Comparison of ENCODE assay signal across 26 mouse cellular contexts in genomic region chr11:105950519-105950918, GRCm38 (mm10). TPM values are rescaled to one million over a fixed set of nuclear protein-coding genes. Genes with fewer than 3 reads are reported as not detected.
DNase-seq lines count a peak whose midpoint lies in the region; ATAC-seq and TF ChIP-seq lines count a peak whose summit lies in the region.
"Had no signal": no experiment of that assay in that cellular context is flagged by ENCODE, and none has a peak within 500 bp of the region (broad histone marks: within the 10 kb centered on the region; RNA-seq: fewer than 3 reads in every experiment).

No protein-coding gene starts in this region.

- H3K4me1 ChIP-seq in kidney, postnatal 0 days (replicated peaks; ENCODE audit: insufficient read depth, low read length) = 0 out of 2 replicates have a peak, but pooled peaks cover 3% of the 10 kb centered on the region
- H3K4me1 ChIP-seq in ES-E14 (ENCODE audit: control insufficient read depth in 2 of 2, insufficient read depth in 2 of 2, low read length in 2 of 2, poor library complexity in 1 of 2) = peaks cover 7 to 35% of the 10 kb centered on the region in 2 experiments; a peak in 3 of 4 replicates
- peaks cover 2% of the 10 kb centered on the region; the same call in 1 of the 2 replicates for H3K4me1 ChIP-seq in stomach, postnatal 0 days (replicated peaks; ENCODE audit: control insufficient read depth, insufficient read depth)
- no peaks in the 10 kb centered on the region for H3K4me1 ChIP-seq in hindbrain, embryonic 11.5 days (replicated peaks; ENCODE audit: control insufficient read depth, insufficient read depth, low read length)
- H3K4me1 ChIP-seq: forebrain, embryonic 12.5 days had no signal

- no peak overlapping the region for H3K4me3 ChIP-seq in kidney, postnatal 0 days (replicated peaks; ENCODE audit: low read depth, low read length)
- no peak overlapping the region for H3K4me3 ChIP-seq in ES-E14 (ENCODE audit: insufficient read depth in 1 of 2, low read depth in 1 of 2, low read length in 2 of 2, poor library complexity in 1 of 2, severe bottlenecking in 1 of 2)
- H3K4me3 ChIP-seq in stomach, postnatal 0 days (ENCODE audit: low read depth, low read length) = no peak overlapping the region
- H3K4me3 ChIP-seq in hindbrain, embryonic 11.5 days (ENCODE audit: low read depth, low read length) = no peak overlapping the region
- H3K4me3 ChIP-seq: forebrain, embryonic 12.5 days; hindbrain, embryonic 10.5 days; layer of hippocampus, adult 2 months; limb, embryonic 15.5 days; liver, embryonic 15.5 days; megakaryocyte, embryonic 14.5 days had no signal

- H3K9me3 ChIP-seq in kidney, postnatal 0 days (replicated peaks; ENCODE audit: low read length) = no peaks in the 10 kb centered on the region
- H3K9me3 ChIP-seq in ES-E14 (ENCODE audit: control insufficient read depth, insufficient read depth, low read depth, low read length) = no peaks in the 10 kb centered on the region
- no peaks in the 10 kb centered on the region for H3K9me3 ChIP-seq in stomach, postnatal 0 days (ENCODE audit: control insufficient read depth, low read length)
- H3K9me3 ChIP-seq in hindbrain, embryonic 11.5 days (ENCODE audit: control insufficient read depth, low read length) = no peaks in the 10 kb centered on the region
- H3K9me3 ChIP-seq: forebrain, embryonic 12.5 days; hindbrain, embryonic 10.5 days; limb, embryonic 15.5 days; liver, embryonic 15.5 days; megakaryocyte, embryonic 14.5 days had no signal

- intact Hi-C loops in left cerebral cortex, postnatal 36 days (cut with DNase I) = no loop called here

- ATAC-seq in kidney, postnatal 0 days (replicated peaks; ENCODE audit: low FRiP score, low read depth) = no peak
- ATAC-seq in stomach, postnatal 0 days (ENCODE audit: low FRiP score, low TSS enrichment) = 0 out of 2 replicates have a peak, but pooled peaks have one; percentile 63
- ATAC-seq in hindbrain, embryonic 11.5 days (ENCODE audit: low FRiP score) = no peak

- no peak overlapping the region for H3K9ac ChIP-seq in kidney, postnatal 0 days (ENCODE audit: low read depth, low read length)
- peak overlapping the region; percentile 6; the same call in 1 of the 2 replicates for H3K9ac ChIP-seq in ES-E14 (ENCODE audit: insufficient read depth, low read depth, low read length, poor library complexity, severe bottlenecking)
- no peak overlapping the region for H3K9ac ChIP-seq in stomach, postnatal 0 days (ENCODE audit: low read length)
- H3K9ac ChIP-seq in hindbrain, embryonic 11.5 days (ENCODE audit: low read depth, low read length) = no peak overlapping the region
- H3K9ac ChIP-seq: forebrain, embryonic 12.5 days; limb, embryonic 15.5 days; liver, embryonic 15.5 days had no signal

- in situ Hi-C loops in ES-E14 (cut with MboI; ENCODE audit: low sequenced_read_pairs in 2 of 2, unreplicated experiment in 2 of 2) = no loop called here

- H3K27me3 ChIP-seq in kidney, postnatal 0 days (ENCODE audit: insufficient read depth, low read length) = no peaks in the 10 kb centered on the region
- H3K27me3 ChIP-seq in stomach, postnatal 0 days (ENCODE audit: control insufficient read depth, insufficient read depth, low read length) = no peaks in the 10 kb centered on the region
- no peaks in the 10 kb centered on the region for H3K27me3 ChIP-seq in hindbrain, embryonic 11.5 days (ENCODE audit: control insufficient read depth, insufficient read depth, low read length)
- H3K27me3 ChIP-seq: limb, embryonic 15.5 days had no signal

- no peak for TF ChIP-seq CTCF in kidney, postnatal 0 days (IDR thresholded peaks at IDR 0.05; ENCODE audit: low read depth)
- TF ChIP-seq CTCF in stomach, postnatal 0 days (IDR thresholded peaks at IDR 0.05; ENCODE audit: low read depth) = no peak

- no peaks in the 10 kb centered on the region for H3K36me3 ChIP-seq in kidney, postnatal 0 days (ENCODE audit: insufficient read depth, low read length)
- no peaks in the 10 kb centered on the region for H3K36me3 ChIP-seq in ES-E14 (ENCODE audit: control insufficient read depth, insufficient read depth, low read length, poor library complexity, severe bottlenecking)
- H3K36me3 ChIP-seq in stomach, postnatal 0 days (ENCODE audit: control insufficient read depth, insufficient read depth, low read length) = no peaks in the 10 kb centered on the region
- H3K36me3 ChIP-seq in hindbrain, embryonic 11.5 days (ENCODE audit: control insufficient read depth, insufficient read depth, low read length) = no peaks in the 10 kb centered on the region
- H3K36me3 ChIP-seq: forebrain, embryonic 12.5 days; hindbrain, embryonic 10.5 days; limb, embryonic 15.5 days; liver, embryonic 15.5 days had no signal

- 46% methylated on average over 4 of the region's 4 CpGs for WGBS in kidney, postnatal 0 days
- 47% methylated on average over 4 of the region's 4 CpGs for WGBS in stomach, postnatal 0 days
- 82% methylated on average over 4 of the region's 4 CpGs for WGBS in hindbrain, embryonic 11.5 days

- no peak for TF ChIP-seq EP300 in stomach, postnatal 0 days (optimal IDR thresholded peaks at IDR 0.05)

- DNase-seq in kidney, postnatal 0 days (ENCODE audit: low spot score) = no peak
- no peak for DNase-seq in kidney, adult 11 months
- DNase-seq in ES-E14 (ENCODE audit: low read depth, low spot score) (no peak), R1 (ENCODE audit: low read depth, low spot score) (peak; percentile 90)
- peak; percentile 65 for DNase-seq in stomach, postnatal 0 days (ENCODE audit: low spot score)
- no peak for DNase-seq in hindbrain, embryonic 11.5 days (ENCODE audit: low spot score)
- DNase-seq in left cerebral cortex, postnatal 36 days (ENCODE audit: low spot score in 2 of 2) = no peak
- DNase-seq: adrenal gland, adult 8-10 months; cerebellum, adult 9-11 months; gastrocnemius, postnatal 25 days; layer of hippocampus, postnatal 36 days; lung, postnatal 14 days; thymus, postnatal 14 days had no signal

- peak overlapping the region; percentile 54 for H3K27ac ChIP-seq in kidney, postnatal 0 days
- H3K27ac ChIP-seq in ES-E14 (ENCODE audit: insufficient read depth, low read depth, low read length, poor library complexity, severe bottlenecking) = no peak overlapping the region; the same call in 1 of the 2 replicates
- no peak overlapping the region for H3K27ac ChIP-seq in stomach, postnatal 0 days (replicated peaks)
- H3K27ac ChIP-seq in hindbrain, embryonic 11.5 days (ENCODE audit: low read depth, low read length) = no peak overlapping the region
- H3K27ac ChIP-seq: forebrain, embryonic 12.5 days; layer of hippocampus, adult 2 months; limb, embryonic 15.5 days; liver, embryonic 15.5 days had no signal

- no peak overlapping the region for H3K4me2 ChIP-seq in kidney, postnatal 0 days (ENCODE audit: low read length)
- no peak overlapping the region for H3K4me2 ChIP-seq in stomach, postnatal 0 days (replicated peaks; ENCODE audit: low read depth)
- no peak overlapping the region for H3K4me2 ChIP-seq in hindbrain, embryonic 11.5 days (replicated peaks; ENCODE audit: low read depth, low read length)
- H3K4me2 ChIP-seq: forebrain, embryonic 12.5 days; limb, embryonic 15.5 days; liver, embryonic 15.5 days had no signal

TF ChIP-seq in ES-E14, 5 proteins besides CTCF, POLR2A, EP300 and RAD21:
- TF ChIP-seq ZC3H11A (IDR thresholded peaks at IDR 0.05; ENCODE audit: borderline replicate concordance, low read depth, low read length) = no peak
- TF ChIP-seq MAFK (IDR thresholded peaks at IDR 0.05; ENCODE audit: insufficient read depth, low read depth, low read length) = peak; percentile 84
TF ChIP-seq in ES-E14: peak in this region for 1.

RNA-seq across cellular contexts. Expression of gene Cyb561, which starts 2.6 kb away (rescaled TPM):
- polyA plus RNA-seq in kidney, postnatal 0 days (2015; fragmentation: Nextera tagmentation; extraction: Ambion mirVana) = 34.0 and 35.2 TPM in 2 replicates
- 14.7 and 28.6 TPM in 2 replicates for total RNA-seq in ES-E14 (2012; rRNA removed)
- 56.1 and 58.3 TPM in 2 replicates for polyA plus RNA-seq in stomach, postnatal 0 days (2015; fragmentation: Nextera tagmentation; extraction: Ambion mirVana)
- polyA plus RNA-seq in hindbrain, embryonic 11.5 days (2014; fragmentation: Nextera tagmentation; extraction: Ambion mirVana) = 17.6 and 20.9 TPM in 2 replicates
- total RNA-seq in left cerebral cortex, postnatal 36 days (2021) = 10 to 100 TPM; 81.8 to 88.9 TPM

RNA-seq across cellular contexts. Expression of gene Ace, which starts 17.2 kb away (rescaled TPM):
- polyA plus RNA-seq in kidney, postnatal 0 days (2015; fragmentation: Nextera tagmentation; extraction: Ambion mirVana) = 24.4 and 26.0 TPM in 2 replicates
- 1.2 and 1.4 TPM in 2 replicates for total RNA-seq in ES-E14 (2012; rRNA removed)
- 2.1 and 2.4 TPM in 2 replicates for polyA plus RNA-seq in stomach, postnatal 0 days (2015; fragmentation: Nextera tagmentation; extraction: Ambion mirVana)
- 0.46 and 0.53 TPM in 2 replicates for polyA plus RNA-seq in hindbrain, embryonic 11.5 days (2014; fragmentation: Nextera tagmentation; extraction: Ambion mirVana)
- 10 to 100 TPM in 1 of 2 experiments, 1 to 10 TPM in 1; 9.2 to 11.5 TPM for total RNA-seq in left cerebral cortex, postnatal 36 days (2021)

RNA-seq across cellular contexts. Expression of gene Ace3, which starts 44.0 kb away (rescaled TPM):
- polyA plus RNA-seq in kidney, postnatal 0 days (2015; fragmentation: Nextera tagmentation; extraction: Ambion mirVana) = 0.06 TPM in 1 of 2 replicates, not detected in the other
- total RNA-seq in ES-E14 (2012; rRNA removed) = not detected in 2 replicates
- polyA plus RNA-seq in stomach, postnatal 0 days (2015; fragmentation: Nextera tagmentation; extraction: Ambion mirVana) = not detected in 2 replicates
- polyA plus RNA-seq in hindbrain, embryonic 11.5 days (2014; fragmentation: Nextera tagmentation; extraction: Ambion mirVana) = not detected in 2 replicates
- not detected for total RNA-seq in left cerebral cortex, postnatal 36 days (2021)
- total RNA-seq: adrenal gland, adult 8-10 months; gastrocnemius, postnatal 25 days; heart, adult 8-10 months; layer of hippocampus, adult 2 months; layer of hippocampus, postnatal 36 days; left cerebral cortex, postnatal 25 days; midbrain, postnatal 0 days had no signal
- polyA plus RNA-seq: cortical plate, adult 2 months; embryonic facial prominence, embryonic 11.5 days; forebrain, embryonic 12.5 days; frontal cortex, adult 2 months; heart, embryonic 16.5 days; hindbrain, embryonic 10.5 days; limb, embryonic 15.5 days; liver, embryonic 15.5 days; midbrain, postnatal 0 days had no signal

RNA-seq across cellular contexts. Expression of gene Kcnh6, which starts 57.4 kb away (rescaled TPM):
- polyA plus RNA-seq in kidney, postnatal 0 days (2015; fragmentation: Nextera tagmentation; extraction: Ambion mirVana) = 0.05 and 0.10 TPM in 2 replicates
- 1.5 and 1.6 TPM in 2 replicates for total RNA-seq in ES-E14 (2012; rRNA removed)
- polyA plus RNA-seq in stomach, postnatal 0 days (2015; fragmentation: Nextera tagmentation; extraction: Ambion mirVana) = 0.54 and 0.55 TPM in 2 replicates
- polyA plus RNA-seq in hindbrain, embryonic 11.5 days (2014; fragmentation: Nextera tagmentation; extraction: Ambion mirVana) = 0.46 and 0.75 TPM in 2 replicates
- total RNA-seq in left cerebral cortex, postnatal 36 days (2021) = 1 to 10 TPM; 2.1 to 2.2 TPM
- total RNA-seq: gastrocnemius, postnatal 25 days; heart, adult 8-10 months had no signal

Comparison
In these comparisons a context has a peak if more than half of its experiments do, and no peak if none do; other contexts are left out.
1. DNase-seq: peak in R1 (single experiment) and stomach, postnatal 0 days (single experiment); none in kidney, postnatal 0 days (single experiment), kidney, adult 11 months (single experiment), ES-E14 (single experiment), hindbrain, embryonic 11.5 days (single experiment) and left cerebral cortex, postnatal 36 days (0 of 2).